Mouse (Mus musculus) heart, embryonic 14.5 days (tissue): Measurements from ENCODE around the gene Kalrn. TPM values are rescaled to one million over a fixed set of nuclear protein-coding genes. Genes with fewer than 3 reads are reported as not detected.

Experiments
- ATAC-seq: fragments of 200-750 bp; cut with Nextera tagmentation; 2 replicates; pipeline ENCODE4 v1.8.0; 2017; ENCODE audit warnings: low read depth, moderate TSS enrichment; ENCODE audit not compliant: insufficient number of reproducible peaks, insufficient read depth, low FRiP score
- H3K27ac ChIP-seq, 2 experiments: fragments of 200-500 bp in 1 of 2; fragments of 300-500 bp in 1 of 2; sonication (generic) in 1 of 2; replicated peaks in 1 of 2; 2 replicates each; pipeline ENCODE4 v1.5.1; 2012 to 2014; ENCODE audit warnings: low read depth in 2 of 2, low read length in 2 of 2, control low read depth in 1 of 2, mild to moderate bottlenecking in 1 of 2, mixed read lengths in 1 of 2; ENCODE audit not compliant: control insufficient read depth in 1 of 2, insufficient read depth in 1 of 2
- H3K27me3 ChIP-seq: fragments of 300-500 bp; sonication (generic); 2 replicates; pipeline ENCODE4 v1.6.1; 2014; ENCODE audit warnings: mild to moderate bottlenecking, low read length, control low read depth; ENCODE audit not compliant: control insufficient read depth, insufficient read depth
- H3K36me3 ChIP-seq: fragments of 300-500 bp; sonication (generic); 2 replicates; pipeline ENCODE4 v1.6.1; 2014; ENCODE audit warnings: mild to moderate bottlenecking, control low read depth, low read length, mixed read lengths; ENCODE audit not compliant: control insufficient read depth, insufficient read depth
- H3K4me1 ChIP-seq, 2 experiments: fragments of 200-500 bp in 1 of 2; fragments of 300-500 bp in 1 of 2; sonication (generic) in 1 of 2; 2 replicates each; pipeline ENCODE4 v1.6.1; 2012 to 2014; ENCODE audit warnings: low read length in 2 of 2, control low read depth in 1 of 2, mixed read lengths in 1 of 2; ENCODE audit not compliant: control insufficient read depth in 2 of 2, insufficient read depth in 2 of 2
- H3K4me2 ChIP-seq: fragments of 300-500 bp; sonication (generic); 2 replicates; pipeline ENCODE4 v1.6.1; 2014; ENCODE audit warnings: mild to moderate bottlenecking, low read length
- H3K4me3 ChIP-seq, 2 experiments: fragments of 200-500 bp in 1 of 2; fragments of 300-500 bp in 1 of 2; sonication (generic) in 1 of 2; 2 replicates each; pipeline ENCODE4 v1.5.1; 2012 to 2014; ENCODE audit warnings: low read length in 2 of 2, mild to moderate bottlenecking in 2 of 2, control low read depth in 1 of 2, low read depth in 1 of 2, moderate library complexity in 1 of 2; ENCODE audit not compliant: control insufficient read depth in 1 of 2, insufficient read depth in 1 of 2
- H3K9ac ChIP-seq: fragments of 300-500 bp; sonication (generic); 2 replicates; pipeline ENCODE4 v1.6.1; 2014; ENCODE audit warnings: mild to moderate bottlenecking, low read length
- H3K9me3 ChIP-seq: fragments of 300-500 bp; sonication (generic); 2 replicates; pipeline ENCODE4 v1.6.1; 2016; ENCODE audit warnings: low read length, control low read depth; ENCODE audit not compliant: control insufficient read depth
- WGBS: fragments of 180-500 bp; shearing (Covaris S2); extraction: QIAGEN DNeasy Blood & Tissue Kit; methylation state at CpG from one replicate; pipeline ENCODE4 v1.1.7; 2014; 5-methylcytosine and 5-hydroxymethylcytosine counted together
- polyA plus RNA-seq: library from polyadenylated mRNA; unstranded; fragments of >200 nt; fragmentation: Nextera tagmentation; extraction: Ambion mirVana; gene quantifications from 2 replicates; pipeline ENCODE4 v1.2.1, GENCODE M21; 2014

Gene Kalrn
- polyA plus RNA-seq, 1 experiment from 2014 or later: 33.4 TPM

DNA sequence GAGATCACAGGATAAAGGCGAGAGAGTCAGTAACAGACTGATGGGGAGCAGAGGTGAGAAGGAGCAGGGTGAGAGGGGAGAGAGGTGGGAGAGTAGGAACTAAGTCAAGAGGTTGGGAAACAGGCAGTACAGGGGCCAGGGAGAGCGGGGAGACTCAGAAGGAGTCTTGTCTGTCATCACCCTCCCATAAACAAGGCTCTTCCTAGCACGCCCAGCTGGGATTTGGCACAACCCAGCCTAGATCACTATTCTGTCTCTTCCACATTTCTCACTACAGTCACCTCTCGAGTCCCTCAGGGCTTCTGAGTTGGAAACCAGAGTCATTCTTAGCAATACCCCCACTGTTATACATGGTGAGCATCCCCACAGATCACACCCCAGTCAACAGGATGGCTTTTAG lies 390.1 kb downstream of the Kalrn start:
- Histone ChIP-seq H3K4me2 (no peak overlapping the region), H3K36me3 (peaks cover 75% of the 10 kb centered on the region), H3K9ac (no peak overlapping the region), H3K9me3 (no peaks in the 10 kb centered on the region), H3K27ac (no peak overlapping the region), H3K27me3 (no peaks in the 10 kb centered on the region), H3K4me1 (no peaks in the 10 kb centered on the region), H3K4me3 (no peak overlapping the region)
- ATAC-seq: no peak
- WGBS: 71% methylated on average over 4 of the region's 4 CpGs

DNA sequence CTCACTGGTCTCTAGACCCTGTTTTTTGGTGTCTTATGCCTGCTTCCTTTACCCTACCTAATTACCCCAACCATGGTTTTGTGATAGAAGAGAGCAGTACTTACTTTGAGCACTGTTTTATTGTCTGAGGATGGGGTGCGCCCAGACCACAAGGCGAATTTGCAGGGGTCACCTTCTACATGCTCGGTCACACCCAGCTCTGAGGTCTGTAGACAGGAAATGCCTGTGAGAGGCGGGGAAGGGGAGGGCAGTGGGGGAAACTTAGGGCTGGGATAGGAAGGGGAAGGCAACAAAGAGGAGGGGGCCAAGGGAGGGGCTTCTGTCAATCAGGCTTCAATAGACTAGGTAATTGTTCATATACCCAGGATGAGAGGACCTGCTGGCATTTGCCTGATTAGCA lies 397.7 kb downstream of the Kalrn start:
- Histone ChIP-seq H3K27me3 (no peaks in the 10 kb centered on the region), H3K27ac (no peak overlapping the region), H3K9me3 (no peaks in the 10 kb centered on the region), H3K4me1 (no peaks in the 10 kb centered on the region), H3K4me2 (no peak overlapping the region), H3K4me3 (no peak overlapping the region), H3K9ac (no peak overlapping the region), H3K36me3 (peaks cover 99% of the 10 kb centered on the region)
- no peak for ATAC-seq
- 92% methylated on average over 4 of the region's 4 CpGs for WGBS

DNA sequence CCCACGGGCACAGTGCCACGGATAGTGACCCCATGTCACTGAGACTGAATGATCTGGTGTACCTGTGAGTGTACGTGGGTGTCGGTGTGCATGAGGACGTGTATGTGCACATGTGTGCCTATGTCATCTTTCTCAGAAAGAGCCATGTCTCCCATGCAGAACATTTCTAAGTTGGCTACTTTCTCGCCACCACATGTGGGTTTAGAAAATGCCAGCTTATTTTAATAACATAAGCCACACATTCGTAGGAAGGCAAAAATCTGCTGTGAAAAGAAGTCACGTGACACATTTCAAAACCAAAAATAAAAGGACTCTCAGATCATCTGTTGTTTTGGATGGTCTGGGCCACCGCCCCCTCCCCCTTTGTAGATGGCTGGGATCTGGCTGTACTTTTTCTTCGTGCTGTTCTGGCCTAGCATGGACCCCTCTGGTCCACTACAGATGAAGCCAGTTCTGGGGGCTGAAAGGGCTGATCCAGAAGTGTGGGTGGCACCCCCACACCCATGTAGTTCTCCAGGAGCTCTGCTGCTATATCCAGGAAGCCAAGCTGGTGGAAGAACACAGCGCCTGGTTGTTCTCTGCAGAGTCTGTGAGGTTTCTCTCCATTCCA lies 400.7 kb downstream of the Kalrn start:
- Histone ChIP-seq H3K9me3 (no peaks in the 10 kb centered on the region), H3K27me3 (no peaks in the 10 kb centered on the region), H3K36me3 (peaks cover 97% of the 10 kb centered on the region), H3K4me3 (no peak overlapping the region), H3K9ac (no peak overlapping the region), H3K4me2 (no peak overlapping the region), H3K27ac (no peak overlapping the region), H3K4me1 (no peaks in the 10 kb centered on the region)
- ATAC-seq: no peak
- WGBS: 90% methylated on average over 11 of the region's 11 CpGs

DNA sequence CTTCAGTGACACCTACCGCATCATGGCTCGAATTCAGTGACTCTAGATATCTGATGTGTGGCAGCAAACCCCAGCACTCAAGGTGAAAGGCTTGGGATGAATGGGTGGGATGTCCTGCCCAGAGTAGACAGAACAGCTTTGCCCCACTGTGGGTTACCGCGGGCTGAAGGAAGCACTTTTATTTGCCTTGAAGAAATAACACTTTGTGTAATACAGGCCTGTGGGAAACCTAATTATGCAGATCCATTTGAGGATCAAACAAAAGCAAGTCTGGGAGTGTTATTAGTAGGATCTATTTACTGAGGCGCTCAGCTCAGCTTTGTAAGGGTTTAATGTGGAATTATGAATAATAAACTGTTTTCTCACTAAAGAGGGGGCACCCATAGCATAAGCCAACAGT lies 406.3 kb downstream of the Kalrn start:
- Histone ChIP-seq H3K27me3 (no peaks in the 10 kb centered on the region), H3K4me1 (0 out of 4 replicates have a peak, but pooled peaks cover 0 to 2% of the 10 kb centered on the region in 2 experiments), H3K9me3 (no peaks in the 10 kb centered on the region), H3K4me3 (no peak overlapping the region), H3K4me2 (no peak overlapping the region), H3K9ac (no peak overlapping the region), H3K36me3 (peaks cover 82% of the 10 kb centered on the region), H3K27ac (no peak overlapping the region)
- no peak for ATAC-seq
- 84% methylated on average over 5 of the region's 5 CpGs for WGBS

DNA sequence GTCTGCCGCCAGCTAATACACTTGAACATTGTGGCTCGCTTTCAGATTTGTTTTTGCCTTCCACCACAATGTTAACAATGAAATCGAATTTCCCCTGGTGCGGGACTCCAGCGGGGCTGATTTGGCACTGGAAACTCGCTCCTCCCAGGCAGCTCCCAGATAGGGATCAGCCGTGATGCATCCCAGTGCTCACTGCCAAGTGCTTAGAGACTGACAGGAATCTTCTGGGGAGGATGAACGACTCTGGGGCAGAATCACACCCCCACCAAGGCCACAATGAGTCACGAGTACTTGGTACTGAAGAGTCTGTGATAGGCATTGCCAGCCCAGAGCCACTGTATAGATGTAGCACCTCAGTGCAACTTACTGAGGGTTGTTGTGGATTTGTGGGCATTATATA lies 410.2 kb downstream of the Kalrn start:
- Histone ChIP-seq H3K4me3 (no peak overlapping the region), H3K27ac (no peak overlapping the region), H3K36me3 (peaks cover 65% of the 10 kb centered on the region), H3K9me3 (no peaks in the 10 kb centered on the region), H3K9ac (no peak overlapping the region), H3K4me2 (no peak overlapping the region), H3K27me3 (no peaks in the 10 kb centered on the region), H3K4me1 (0 out of 4 replicates have a peak, but pooled peaks cover 0 to 2% of the 10 kb centered on the region in 2 experiments)
- WGBS: 55% methylated on average over 9 of the region's 9 CpGs
- ATAC-seq: no peak

DNA sequence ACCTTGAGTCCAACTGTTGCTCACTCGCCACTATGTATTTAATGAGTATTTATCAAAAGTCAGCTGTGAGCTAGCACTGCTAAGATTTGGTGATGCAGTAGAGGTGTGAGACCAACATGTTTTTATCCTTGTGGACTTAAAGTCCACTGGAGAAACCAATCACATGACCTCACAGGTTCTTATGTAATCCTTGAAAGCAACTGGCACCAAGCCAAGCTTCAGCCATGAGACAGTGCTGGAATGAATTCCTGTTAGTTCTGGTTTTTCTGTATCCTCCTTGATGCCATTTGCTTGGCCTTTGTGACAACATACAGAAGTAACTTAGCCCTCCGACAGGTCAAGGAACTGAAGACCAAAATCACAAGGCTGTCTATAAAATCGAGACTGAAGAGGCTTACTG lies 413.8 kb downstream of the Kalrn start:
- H3K27me3 ChIP-seq: no peaks in the 10 kb centered on the region
- H3K9me3 ChIP-seq: no peaks in the 10 kb centered on the region
- H3K4me1 ChIP-seq: 0 out of 4 replicates have a peak, but pooled peaks cover 0 to 2% of the 10 kb centered on the region in 2 experiments
- H3K27ac ChIP-seq: no peak overlapping the region
- no peak overlapping the region for H3K4me3 ChIP-seq
- no peak overlapping the region for H3K4me2 ChIP-seq
- 82% methylated on average over 3 of the region's 3 CpGs for WGBS
- H3K36me3 ChIP-seq: peaks cover 56% of the 10 kb centered on the region
- ATAC-seq: no peak
- no peak overlapping the region for H3K9ac ChIP-seq

DNA sequence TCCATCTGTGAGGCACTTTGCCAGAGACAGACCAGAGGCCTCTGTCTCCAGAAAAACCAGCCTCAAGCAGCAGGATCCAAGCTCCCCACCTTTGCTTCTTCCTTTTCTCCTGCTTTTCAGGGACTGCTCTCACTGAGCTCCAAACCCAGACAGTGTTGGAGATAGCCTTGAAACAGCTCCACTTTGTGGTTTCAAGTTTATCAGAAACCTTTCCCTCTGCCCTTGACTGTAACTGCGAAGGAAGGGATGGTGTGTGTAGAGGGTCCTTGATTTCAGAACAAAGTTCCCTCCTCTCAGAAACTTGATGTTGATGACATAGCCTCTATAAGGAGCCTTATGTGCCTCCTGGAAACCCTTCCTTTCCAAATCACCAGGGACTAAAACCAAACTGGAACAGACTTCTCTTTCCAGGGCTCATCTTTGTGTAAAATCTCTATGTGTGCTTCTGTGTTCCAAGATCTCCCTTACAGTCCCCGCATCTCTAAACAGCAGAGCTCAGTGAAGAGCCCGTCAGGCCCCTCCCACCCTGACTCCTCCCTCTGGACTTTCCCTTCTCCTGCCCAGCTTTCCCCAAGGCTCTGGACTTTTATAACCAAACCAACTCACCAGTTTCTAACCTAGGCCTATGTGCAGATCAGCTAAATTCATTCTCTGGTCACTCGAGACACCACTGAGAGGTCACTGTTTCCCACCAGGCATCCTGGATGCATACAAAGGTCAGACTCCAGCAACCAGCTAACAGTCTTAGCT lies 415.8 kb downstream of the Kalrn start:
- ATAC-seq: no peak
- no peak overlapping the region for H3K9ac ChIP-seq

More for the DNA sequence above, 415.8 kb downstream of the Kalrn start:
- Histone ChIP-seq H3K36me3 (peaks cover 44% of the 10 kb centered on the region), H3K27me3 (no peaks in the 10 kb centered on the region), H3K27ac (no peak overlapping the region), H3K4me3 (no peak overlapping the region), H3K4me2 (no peak overlapping the region), H3K4me1 (no peaks in the 10 kb centered on the region), H3K9me3 (no peaks in the 10 kb centered on the region)
- WGBS: 55% methylated on average over 4 of the region's 4 CpGs
